Mouse (Mus musculus): ENCODE measurements around the gene Ahcy. TPM values are rescaled to one million over a fixed set of nuclear protein-coding genes. Genes with fewer than 3 reads are reported as not detected.
"Not testable (repeated sequence)": the region's sequence is repeated elsewhere in the genome, so short reads cannot be mapped to it uniquely, and the experiment has no call there.

Gene Ahcy
- 88.4 and 89.4 TPM in 2 replicates for polyA plus RNA-seq (2012; rRNA removed)
- polyA plus RNA-seq (2014; fragmentation: Nextera tagmentation; extraction: Ambion mirVana) = 61.3 and 65.7 TPM in 2 replicates

- WGBS (ENCODE audit: insufficient replicate concordance) = under 1% methylated on average over 56 of the region's 56 CpGs
- H3K4me1 ChIP-seq (replicated peaks; ENCODE audit: control insufficient read depth in 2 of 2, insufficient read depth in 2 of 2, low read length in 1 of 2) = peaks cover 13 to 32% of the 10 kb centered on the region in 2 experiments
- TF ChIP-seq EP300 (IDR thresholded peaks at IDR 0.05; ENCODE audit: low read depth) (no peak), CTCF (IDR thresholded peaks at IDR 0.05; ENCODE audit: low read depth) (no peak)
Measured at GRCm38 (mm10) chr2:155073978-155074765, at the start of gene Ahcy. Gene Ahcy (minus strand): TSS chr2:155074497.

GRCm38 (mm10) chr2:155115216-155115830, 41.0 kb upstream of the Ahcy start:
- Histone ChIP-seq H3K4me2 (ENCODE audit: low read depth) (no peak overlapping the region), H3K9ac (replicated peaks) (no peak overlapping the region), H3K4me3 (ENCODE audit: insufficient read depth in 1 of 2, low read depth in 2 of 2, low read length in 2 of 2) (no peak overlapping the region), H3K36me3 (replicated peaks; ENCODE audit: control insufficient read depth, insufficient read depth, low read depth) (no peaks in the 10 kb centered on the region), H3K27me3 (ENCODE audit: control insufficient read depth, insufficient read depth, low read length) (no peaks in the 10 kb centered on the region), H3K27ac (no peak overlapping the region), H3K4me1 (replicated peaks; ENCODE audit: control insufficient read depth in 2 of 2, insufficient read depth in 2 of 2, low read length in 1 of 2) (no peaks in the 10 kb centered on the region), H3K9me3 (ENCODE audit: control insufficient read depth, low read length) (no peaks in the 10 kb centered on the region)
- 57% methylated on average over 7 of the region's 7 CpGs for WGBS (ENCODE audit: insufficient replicate concordance)
- no peak for ATAC-seq (ENCODE audit: insufficient read depth)
- TF ChIP-seq CTCF (IDR thresholded peaks at IDR 0.05; ENCODE audit: low read depth) = no peak
- TF ChIP-seq EP300 (IDR thresholded peaks at IDR 0.05; ENCODE audit: low read depth) = no peak
- DNase-seq (ENCODE audit: low read depth in 3 of 3, low spot score in 3 of 3) = no peak

More at GRCm38 (mm10) chr2:155073978-155074765, at the start of gene Ahcy:
- Histone ChIP-seq H3K27ac (peak within 1 kb of the TSS; percentile 54), H3K27me3 (ENCODE audit: control insufficient read depth, insufficient read depth, low read length) (no peaks in the 10 kb centered on the region), H3K4me2 (ENCODE audit: low read depth) (peak within 1 kb of the TSS; percentile 88), H3K9me3 (ENCODE audit: control insufficient read depth, low read length) (no peaks in the 10 kb centered on the region), H3K4me3 (ENCODE audit: insufficient read depth in 1 of 2, low read depth in 2 of 2, low read length in 2 of 2) (peak within 1 kb of the TSS; percentile 75 to 79), H3K9ac (replicated peaks) (peak within 1 kb of the TSS; percentile 88), H3K36me3 (replicated peaks; ENCODE audit: control insufficient read depth, insufficient read depth, low read depth) (no peaks in the 10 kb centered on the region)
- peak; percentile 78 to 84 (median 80) for DNase-seq (ENCODE audit: low read depth in 3 of 3, low spot score in 3 of 3)
- peak; percentile 93 for ATAC-seq (ENCODE audit: insufficient read depth)

DNA sequence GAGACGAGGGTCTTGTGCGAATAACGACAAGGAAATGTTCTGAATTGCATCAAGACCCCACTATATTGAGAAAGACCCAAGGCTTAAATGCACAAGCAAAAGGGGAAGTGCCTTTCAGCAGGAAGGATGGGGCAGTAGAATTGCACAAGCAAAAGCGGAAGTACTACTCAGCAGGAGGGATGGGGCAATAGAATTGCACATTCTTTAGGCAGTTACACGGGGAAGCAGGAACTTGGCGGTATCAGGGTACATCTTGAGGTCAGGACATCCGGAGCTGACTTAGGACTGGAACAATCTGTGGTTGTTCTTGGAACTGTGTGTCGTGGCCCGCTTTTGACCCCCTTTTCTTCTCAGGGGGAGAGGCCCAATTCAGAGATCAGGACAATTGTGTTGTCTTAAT, 33.0 kb upstream of the Ahcy start:
- H3K4me1 ChIP-seq (replicated peaks; ENCODE audit: control insufficient read depth in 2 of 2, insufficient read depth in 2 of 2, low read length in 1 of 2); ATAC-seq (ENCODE audit: insufficient read depth): not testable (repeated sequence)

DNA sequence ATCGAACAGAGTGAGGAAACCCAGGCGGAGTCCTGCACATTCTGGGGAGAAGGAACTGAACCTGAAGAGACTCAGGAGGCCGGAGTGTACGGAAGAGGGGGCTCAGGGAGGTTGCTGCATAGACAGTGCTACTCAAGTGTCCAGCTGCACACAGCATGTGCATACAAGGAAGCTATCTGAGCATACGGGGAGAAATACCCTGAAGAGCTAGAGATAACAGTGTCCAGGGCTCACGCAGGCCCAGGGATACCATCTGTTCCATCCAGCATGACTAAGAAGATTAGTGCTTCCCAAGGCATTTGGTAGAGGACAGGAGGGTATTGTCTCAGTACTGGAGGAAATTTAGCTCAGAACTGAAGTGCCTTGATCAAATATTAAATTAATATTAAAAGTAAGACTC, 29.3 kb upstream of the Ahcy start:
- no peaks in the 10 kb centered on the region for H3K27me3 ChIP-seq (ENCODE audit: control insufficient read depth, insufficient read depth, low read length)
- H3K4me2 ChIP-seq (ENCODE audit: low read depth) = no peak overlapping the region
- H3K9me3 ChIP-seq (ENCODE audit: control insufficient read depth, low read length) = no peaks in the 10 kb centered on the region
- no peak overlapping the region for H3K27ac ChIP-seq
- no peak overlapping the region for H3K4me3 ChIP-seq (ENCODE audit: insufficient read depth in 1 of 2, low read depth in 2 of 2, low read length in 2 of 2)
- no peak for TF ChIP-seq CTCF (IDR thresholded peaks at IDR 0.05; ENCODE audit: low read depth)
- TF ChIP-seq EP300 (IDR thresholded peaks at IDR 0.05; ENCODE audit: low read depth) = no peak
- no peaks in the 10 kb centered on the region for H3K36me3 ChIP-seq (replicated peaks; ENCODE audit: control insufficient read depth, insufficient read depth, low read depth)
- ATAC-seq (ENCODE audit: insufficient read depth) (peak; percentile 52; the same call in 1 of the 2 replicates), DNase-seq (ENCODE audit: low read depth in 3 of 3, low spot score in 3 of 3) (no peak)
- WGBS (ENCODE audit: insufficient replicate concordance) = 50% methylated on average over 6 of the region's 6 CpGs
- peaks cover 0 to 5% of the 10 kb centered on the region in 2 experiments; a peak in 1 of 4 replicates for H3K4me1 ChIP-seq (replicated peaks; ENCODE audit: control insufficient read depth in 2 of 2, insufficient read depth in 2 of 2, low read length in 1 of 2)
- H3K9ac ChIP-seq (replicated peaks) = no peak overlapping the region; the same call in 1 of the 2 replicates

More for the DNA sequence above, 33.0 kb upstream of the Ahcy start:
- not testable (repeated sequence) for H3K9me3 ChIP-seq (ENCODE audit: control insufficient read depth, low read length); DNase-seq (ENCODE audit: low read depth in 3 of 3, low spot score in 3 of 3); H3K4me3 ChIP-seq (ENCODE audit: insufficient read depth in 1 of 2, low read depth in 2 of 2, low read length in 2 of 2); H3K36me3 ChIP-seq (replicated peaks; ENCODE audit: control insufficient read depth, insufficient read depth, low read depth); H3K27ac ChIP-seq; H3K4me2 ChIP-seq (ENCODE audit: low read depth); H3K9ac ChIP-seq (replicated peaks); H3K27me3 ChIP-seq (ENCODE audit: control insufficient read depth, insufficient read depth, low read length)
- WGBS (ENCODE audit: insufficient replicate concordance) = 48% methylated on average over 9 of the region's 9 CpGs

GRCm38 (mm10) chr2:155101761-155102181, 27.5 kb upstream of the Ahcy start:
- H3K4me1 ChIP-seq (replicated peaks; ENCODE audit: control insufficient read depth in 2 of 2, insufficient read depth in 2 of 2, low read length in 1 of 2) = peaks cover 0 to 5% of the 10 kb centered on the region in 2 experiments; a peak in 1 of 4 replicates
- ATAC-seq (ENCODE audit: insufficient read depth) (no peak), DNase-seq (ENCODE audit: low read depth in 3 of 3, low spot score in 3 of 3) (no peak)
- no peaks in the 10 kb centered on the region for H3K9me3 ChIP-seq (ENCODE audit: control insufficient read depth, low read length)
- H3K4me2 ChIP-seq (ENCODE audit: low read depth) = no peak overlapping the region
- no peaks in the 10 kb centered on the region for H3K27me3 ChIP-seq (ENCODE audit: control insufficient read depth, insufficient read depth, low read length)
- TF ChIP-seq CTCF (IDR thresholded peaks at IDR 0.05; ENCODE audit: low read depth) = no peak
- TF ChIP-seq EP300 (IDR thresholded peaks at IDR 0.05; ENCODE audit: low read depth) = no peak
- H3K9ac ChIP-seq (replicated peaks) = no peak overlapping the region
- no peaks in the 10 kb centered on the region for H3K36me3 ChIP-seq (replicated peaks; ENCODE audit: control insufficient read depth, insufficient read depth, low read depth)
- 44% methylated on average over 6 of the region's 6 CpGs for WGBS (ENCODE audit: insufficient replicate concordance)
- H3K4me3 ChIP-seq (ENCODE audit: insufficient read depth in 1 of 2, low read depth in 2 of 2, low read length in 2 of 2) = no peak overlapping the region
- H3K27ac ChIP-seq = no peak overlapping the region
